Mouse (Mus musculus) thymus, postnatal 25 days (tissue): ENCODE measurements at regions not wholly inside any gene's neighbourhood (a gene's known extent, or its start where the extent isn't known, plus 50 kb on each side); places are given as distances from the start of the nearest gene placed in this dataset.
A peak's percentile ranks its signal among the peaks of the same experiment; 100 is the strongest.

Experiments
- DNase-seq: peaks from one replicate; pipeline ENCODE4 v3.0.0; 2022

DNA sequence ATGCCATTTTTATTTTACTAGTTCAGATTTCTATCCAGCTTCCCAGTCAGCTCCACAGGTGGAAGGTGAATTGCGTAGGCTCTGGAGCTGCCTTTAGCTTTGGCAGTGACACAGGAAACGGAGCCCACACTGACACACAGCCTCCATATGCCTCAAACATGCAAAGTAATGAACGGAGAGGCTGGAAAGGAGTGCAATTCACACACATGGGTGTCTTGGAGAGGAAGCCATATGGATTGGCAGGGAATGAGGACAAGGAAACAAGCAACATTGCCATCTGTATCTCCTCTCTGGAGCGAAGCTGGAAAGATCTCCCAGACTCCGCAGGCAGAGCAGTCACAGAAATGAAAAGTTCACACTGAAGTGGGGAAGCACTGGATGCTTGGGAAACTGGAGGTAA is 201.6 kb upstream of the 4930452B06Rik start:
- no peak for DNase-seq

DNA sequence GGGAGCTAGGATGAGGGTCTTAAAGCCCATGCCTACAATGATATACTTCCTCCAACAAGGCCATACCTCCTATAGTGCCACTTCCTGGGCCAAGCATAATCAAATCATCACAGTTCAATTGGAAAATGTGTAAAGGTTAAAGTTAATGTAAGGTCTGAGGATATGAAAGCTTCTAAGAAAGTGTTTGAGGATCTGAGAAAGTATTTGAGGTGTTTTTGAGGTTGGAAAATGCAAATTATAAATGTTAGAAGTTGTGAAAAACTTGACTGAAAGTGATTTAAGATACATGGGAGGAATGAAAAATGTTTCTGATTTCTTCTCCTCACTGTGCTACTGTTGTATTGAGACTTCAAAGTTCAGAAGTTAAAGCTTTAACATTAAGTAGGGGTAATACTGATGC is 185.5 kb upstream of the 4930452B06Rik start:
- DNase-seq = no peak

DNA sequence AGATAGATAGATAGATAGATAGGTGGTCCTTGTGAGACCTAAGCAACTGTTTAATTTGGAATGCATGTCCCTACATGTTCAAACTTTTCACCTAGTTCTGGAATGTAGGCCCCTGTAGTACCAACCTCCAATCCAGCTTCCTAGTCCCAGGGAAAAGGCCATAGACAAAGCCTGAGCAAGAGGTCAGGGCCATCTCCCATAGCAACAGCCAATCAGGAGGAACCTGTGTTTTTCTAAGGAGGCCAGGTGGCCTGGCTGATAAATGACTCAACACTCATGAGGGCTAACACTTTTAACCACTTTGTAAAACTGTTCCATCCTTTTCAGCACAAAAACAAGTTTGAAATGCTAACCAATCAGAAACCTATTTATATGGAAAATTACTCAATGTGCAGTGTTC is 184.2 kb upstream of the 4930452B06Rik start:
- DNase-seq = no peak

DNA sequence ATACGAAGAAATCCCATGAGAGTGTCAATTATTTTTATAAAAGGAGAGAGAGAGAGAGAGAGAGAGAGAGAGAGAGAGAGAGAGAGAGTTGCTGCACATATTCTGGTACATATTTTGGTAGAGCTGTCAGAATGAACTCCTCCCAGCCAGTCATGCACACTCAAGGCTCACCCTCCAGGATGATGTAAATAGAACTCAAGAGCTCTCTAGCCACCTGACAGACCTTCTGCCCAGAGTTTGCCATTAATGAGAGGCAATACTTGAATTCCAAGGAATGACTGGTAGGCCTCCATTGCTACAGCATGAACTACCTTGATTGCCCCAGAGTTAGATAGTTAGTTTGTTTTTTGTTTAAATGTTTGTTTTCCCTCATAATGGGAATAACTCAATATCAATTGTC is 167.5 kb upstream of the 4930452B06Rik start:
- no peak for DNase-seq

DNA sequence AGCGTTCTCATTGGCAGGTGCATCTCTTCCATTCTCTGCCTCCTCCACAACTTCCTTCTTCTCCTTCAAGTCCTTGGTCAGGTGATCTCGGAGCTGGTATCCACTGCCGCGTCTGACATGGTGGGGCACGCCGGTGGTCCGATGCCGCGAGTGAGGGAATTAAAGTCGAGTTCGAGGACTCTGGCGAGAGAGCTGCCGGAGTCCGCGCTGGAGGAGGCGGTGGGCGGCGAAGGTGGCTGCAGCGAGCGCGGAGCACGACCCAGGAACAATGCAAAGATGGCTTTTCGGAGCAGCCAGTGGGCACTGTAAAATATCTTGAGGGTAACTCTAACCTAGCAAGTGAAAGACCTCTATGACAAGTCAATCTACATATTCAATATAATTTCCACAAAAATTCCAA is 134.2 kb upstream of the 4930452B06Rik start:
- DNase-seq = peak; percentile 18

DNA sequence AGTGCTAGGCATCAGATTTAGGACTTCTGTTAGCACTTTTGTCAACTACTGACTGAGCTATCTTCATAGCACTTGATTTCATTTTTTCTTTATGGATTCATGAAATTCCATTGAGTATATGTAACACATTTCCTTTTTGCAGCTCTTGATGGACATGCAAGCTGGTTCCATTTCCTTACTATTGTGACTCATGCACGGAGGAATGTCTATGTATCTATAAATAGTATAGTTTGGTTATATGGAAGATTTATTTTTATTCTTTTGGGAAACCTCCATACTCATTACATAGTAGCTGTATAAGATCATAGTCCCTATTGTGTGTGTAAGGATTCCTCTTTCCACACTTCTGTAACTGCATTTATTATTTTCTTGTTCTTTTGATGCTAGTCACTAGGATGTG is 123.3 kb upstream of the 4930452B06Rik start:
- no peak for DNase-seq

DNA sequence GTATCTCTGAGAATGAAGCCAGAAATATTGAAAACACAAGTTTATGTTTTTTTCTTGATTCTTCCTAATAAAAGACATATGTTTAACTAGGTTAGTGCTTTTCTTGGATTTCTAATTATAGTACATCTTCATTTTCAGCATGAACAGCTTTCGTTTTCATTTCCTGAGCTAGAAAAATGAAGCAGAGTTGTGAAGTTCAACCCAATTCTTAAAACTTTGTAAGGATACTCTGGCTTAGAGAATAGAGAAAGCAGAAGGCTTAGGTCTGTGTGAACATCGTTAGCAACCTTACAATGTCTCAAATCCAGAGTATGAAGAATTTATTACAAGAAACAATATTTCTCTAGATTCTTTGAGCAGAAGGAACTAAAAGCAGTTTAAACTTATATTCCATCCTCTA is 94.5 kb upstream of the 4930452B06Rik start:
- DNase-seq = no peak

DNA sequence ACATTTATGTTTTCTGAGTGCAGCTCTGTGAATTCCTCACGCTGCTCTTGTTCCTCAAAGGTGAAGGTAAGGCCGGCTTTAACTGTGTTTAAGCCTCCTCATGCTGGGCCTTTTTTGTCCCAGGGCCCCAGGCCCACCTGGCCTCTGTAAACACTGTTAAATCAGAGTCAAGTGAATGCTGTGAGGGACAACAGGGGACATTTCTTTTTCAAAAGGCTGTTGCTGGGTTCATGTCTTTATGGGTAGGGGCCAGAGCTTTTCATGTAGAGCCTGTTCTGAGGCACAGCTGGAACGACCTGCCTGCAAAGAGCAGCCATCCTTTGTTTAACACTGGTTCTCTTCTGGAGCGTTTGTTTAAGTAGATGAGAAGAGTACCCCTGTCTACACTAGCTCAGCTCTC is 70.8 kb upstream of the 4930452B06Rik start:
- DNase-seq = no peak

DNA sequence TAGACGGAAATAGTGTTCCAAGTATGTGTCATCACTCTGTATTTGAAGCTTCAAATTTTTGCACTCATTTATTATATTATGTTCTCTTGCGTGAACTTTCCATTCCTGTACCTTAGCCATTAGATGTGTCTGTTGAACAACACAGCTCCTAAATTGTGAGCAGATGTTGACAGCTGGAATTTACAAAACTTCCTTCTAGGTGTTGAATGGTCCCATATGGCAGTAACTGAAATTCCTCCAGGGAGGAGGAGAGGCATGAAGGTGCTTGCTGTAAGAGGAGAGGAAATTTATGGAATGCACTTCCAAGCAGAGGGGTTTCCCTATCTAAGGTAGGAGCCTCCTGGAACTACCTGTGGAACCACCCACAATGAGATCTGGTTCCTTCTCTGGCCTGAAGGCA is 67.2 kb upstream of the 4930452B06Rik start:
- no peak for DNase-seq

DNA sequence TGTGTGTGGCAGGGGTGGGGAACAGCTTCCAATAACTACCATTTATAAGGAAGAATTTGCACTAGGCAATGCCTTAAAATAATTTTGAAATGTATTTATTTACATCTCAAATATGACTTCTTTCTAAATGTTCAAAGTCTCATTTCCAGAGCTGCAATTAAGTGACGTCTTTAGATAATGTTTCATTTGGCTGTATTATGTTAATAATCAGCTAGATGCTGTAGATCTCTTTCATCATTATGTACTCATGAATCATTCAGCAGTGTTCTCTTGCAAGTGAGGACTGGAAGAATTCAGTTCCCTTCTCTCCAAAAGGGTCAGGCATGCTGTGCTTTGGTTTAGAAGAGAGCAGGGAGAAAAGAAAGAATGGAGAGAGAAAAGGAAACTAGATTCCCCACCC is 61.3 kb upstream of the 4930452B06Rik start:
- DNase-seq = no peak
